Mouse (Mus musculus) ZHBTc4 (cell line): ENCODE results near the gene Hist2h2aa1.
A peak's percentile ranks its signal among the peaks of the same experiment; 100 is the strongest.
"Not testable (repeated sequence)": the region's sequence is repeated elsewhere in the genome, so short reads cannot be mapped to it uniquely, and the experiment has no call there.

Experiments
- DNase-seq: peaks from one replicate; pipeline ENCODE4 v3.0.0-alpha.2; 2011; ENCODE audit warnings: low read depth, low spot score

Hist2h2aa1 gene

DNA sequence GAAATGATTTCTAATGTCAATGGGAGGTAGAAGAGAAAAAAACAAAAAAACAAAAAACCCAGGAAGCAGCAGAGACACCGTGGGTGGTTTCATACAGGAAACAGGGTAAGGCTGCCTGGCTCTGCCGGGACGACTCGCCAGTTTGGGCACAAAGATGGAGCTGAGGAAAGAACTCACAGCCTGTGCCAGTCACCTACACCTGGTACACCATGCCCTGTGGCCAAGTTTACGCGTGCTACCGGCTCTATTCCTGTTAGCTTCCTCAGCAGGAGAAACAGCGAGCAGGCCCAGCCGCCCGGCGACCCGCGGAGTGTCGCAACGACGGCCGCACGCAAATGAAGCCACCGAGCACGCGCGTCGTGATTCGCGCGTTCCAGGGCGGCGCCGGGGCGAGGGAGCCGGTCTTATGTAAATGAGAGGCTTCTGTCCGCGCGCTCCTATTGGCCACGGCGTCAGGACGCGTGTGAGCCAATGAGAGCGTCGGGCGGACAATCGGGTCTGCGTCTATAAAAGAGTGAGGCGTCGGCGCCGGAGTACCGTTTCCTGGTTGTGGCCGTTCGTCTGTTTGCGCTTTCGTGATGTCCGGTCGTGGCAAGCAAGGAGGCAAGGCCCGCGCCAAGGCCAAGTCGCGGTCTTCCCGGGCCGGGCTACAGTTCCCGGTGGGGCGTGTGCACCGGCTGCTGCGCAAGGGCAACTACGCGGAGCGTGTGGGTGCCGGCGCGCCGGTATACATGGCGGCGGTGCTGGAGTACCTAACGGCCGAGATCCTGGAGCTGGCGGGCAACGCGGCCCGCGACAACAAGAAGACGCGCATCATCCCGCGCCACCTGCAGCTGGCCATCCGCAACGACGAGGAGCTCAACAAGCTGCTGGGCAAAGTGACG lies at the start of gene Hist2h2aa1:
TSS of gene Hist2h2aa1 (plus strand) at position 495 of the 884 bp plus-strand sequence.
- DNase-seq = peak; percentile 85

DNA sequence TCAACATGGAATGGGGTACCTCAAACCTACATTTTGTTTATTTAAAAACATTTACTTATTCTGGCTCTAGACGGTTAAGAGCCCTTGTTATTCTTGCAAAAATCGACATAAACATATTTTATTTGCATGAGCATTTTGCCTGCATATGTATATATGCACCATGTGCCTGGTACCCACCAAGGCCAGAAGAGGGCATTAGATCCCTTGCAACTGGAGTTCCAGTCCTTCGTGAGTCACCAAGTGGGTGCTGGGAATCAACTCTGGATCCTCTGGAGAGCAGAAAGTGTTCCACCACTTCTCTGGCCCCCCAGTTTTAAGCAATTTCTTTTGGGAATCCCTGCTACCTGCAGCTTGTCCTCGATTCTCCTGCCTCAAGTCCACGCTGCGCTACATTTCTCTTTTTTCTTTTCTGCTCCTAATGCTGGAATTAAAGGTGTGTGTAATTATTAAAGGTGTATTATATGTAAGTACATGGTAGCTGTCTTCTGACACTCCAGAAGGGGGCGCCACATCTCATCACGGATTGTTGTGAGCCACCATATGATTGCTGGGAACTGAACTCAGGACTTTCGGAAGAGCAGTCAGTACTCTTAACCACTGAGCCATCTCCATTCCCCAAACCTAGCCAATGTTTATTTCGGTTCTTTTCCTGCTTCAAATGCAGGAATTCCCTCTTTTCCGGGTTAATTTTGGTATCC lies 49.5 kb upstream of the Hist2h2aa1 start:
- no peak for DNase-seq

DNA sequence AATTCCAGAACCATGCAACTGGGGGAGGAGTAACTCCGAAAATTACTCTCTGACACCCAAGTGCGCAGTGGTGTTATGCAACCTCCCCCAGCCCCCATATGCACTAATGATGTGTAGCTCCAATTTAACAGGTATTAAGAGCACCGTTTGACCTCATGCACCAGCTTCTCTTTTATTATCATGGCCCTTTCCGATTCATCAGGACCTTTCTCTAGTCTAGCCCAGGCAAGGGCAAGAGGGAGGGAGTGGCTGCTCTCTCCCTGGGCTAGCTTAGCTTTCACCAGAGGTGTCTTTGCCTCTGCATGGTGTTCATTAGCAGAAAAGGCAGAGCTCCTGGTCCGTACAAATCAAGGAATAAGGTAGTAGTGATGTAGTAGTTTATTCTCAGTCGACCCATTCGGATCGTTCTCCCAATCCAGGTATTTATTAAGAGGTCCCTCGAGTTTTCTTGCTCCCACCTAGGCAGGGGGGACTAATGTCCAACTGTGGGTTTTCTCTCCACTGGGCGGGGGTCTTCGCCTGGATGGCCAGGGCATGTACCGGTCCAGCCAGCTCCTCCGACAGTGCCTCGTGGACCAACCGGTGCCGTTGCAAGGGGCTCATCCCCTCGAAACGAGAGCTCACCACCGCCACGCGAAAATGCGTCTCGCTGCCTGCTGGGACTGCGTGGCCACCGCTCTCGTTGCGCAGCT lies 48.7 kb upstream of the Hist2h2aa1 start:
- no peak for DNase-seq

DNA sequence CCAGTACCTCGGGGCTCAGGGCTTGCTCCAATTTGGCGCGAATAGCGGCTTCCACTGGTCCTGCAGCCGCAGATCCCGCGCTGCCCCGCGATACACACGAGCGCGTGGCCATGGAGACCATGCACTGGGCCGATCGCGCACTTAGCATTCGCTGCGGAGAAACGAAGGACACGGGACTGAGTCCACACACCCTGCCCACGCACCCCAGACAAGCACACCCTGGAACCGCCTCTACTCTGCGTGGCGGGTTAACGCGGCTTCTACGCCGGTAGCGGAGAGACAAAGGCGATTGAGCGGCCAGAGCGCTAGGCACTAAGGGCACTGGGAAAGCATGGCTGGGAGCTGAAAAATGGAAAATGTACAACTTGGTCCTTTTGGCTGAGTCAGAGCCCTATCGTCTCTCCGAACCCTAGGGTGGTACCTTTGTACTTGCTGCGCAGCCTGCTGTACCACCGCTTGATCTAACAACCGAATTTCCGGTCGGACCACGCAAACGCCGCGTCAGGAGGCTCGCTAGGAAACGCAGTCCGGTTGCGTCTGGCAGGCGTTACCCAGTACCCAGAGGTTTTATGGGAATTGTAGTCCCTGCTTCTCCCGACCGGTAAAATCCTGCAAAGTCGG lies 48.1 kb upstream of the Hist2h2aa1 start:
- DNase-seq = peak; percentile 93

DNA sequence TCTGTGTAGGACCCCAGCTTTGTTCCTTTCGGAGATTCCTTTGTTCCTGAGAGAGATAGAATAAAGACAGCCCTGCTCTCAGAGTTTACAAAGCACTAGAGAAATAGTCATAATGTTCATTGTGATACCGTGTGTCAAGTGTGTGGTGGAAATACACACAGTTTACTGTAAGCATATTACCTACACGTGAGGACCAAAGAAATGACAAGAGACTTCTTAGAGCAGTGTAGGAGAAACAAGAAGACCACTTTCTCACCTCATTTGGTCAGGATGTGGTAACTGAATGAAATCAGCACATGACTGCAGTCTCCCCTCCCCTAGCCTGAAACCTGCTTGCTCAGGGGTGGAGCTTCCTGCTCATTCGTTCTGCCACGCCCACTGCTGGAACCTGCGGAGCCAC lies 47.1 kb upstream of the Hist2h2aa1 start:
- DNase-seq = peak; percentile 49

DNA sequence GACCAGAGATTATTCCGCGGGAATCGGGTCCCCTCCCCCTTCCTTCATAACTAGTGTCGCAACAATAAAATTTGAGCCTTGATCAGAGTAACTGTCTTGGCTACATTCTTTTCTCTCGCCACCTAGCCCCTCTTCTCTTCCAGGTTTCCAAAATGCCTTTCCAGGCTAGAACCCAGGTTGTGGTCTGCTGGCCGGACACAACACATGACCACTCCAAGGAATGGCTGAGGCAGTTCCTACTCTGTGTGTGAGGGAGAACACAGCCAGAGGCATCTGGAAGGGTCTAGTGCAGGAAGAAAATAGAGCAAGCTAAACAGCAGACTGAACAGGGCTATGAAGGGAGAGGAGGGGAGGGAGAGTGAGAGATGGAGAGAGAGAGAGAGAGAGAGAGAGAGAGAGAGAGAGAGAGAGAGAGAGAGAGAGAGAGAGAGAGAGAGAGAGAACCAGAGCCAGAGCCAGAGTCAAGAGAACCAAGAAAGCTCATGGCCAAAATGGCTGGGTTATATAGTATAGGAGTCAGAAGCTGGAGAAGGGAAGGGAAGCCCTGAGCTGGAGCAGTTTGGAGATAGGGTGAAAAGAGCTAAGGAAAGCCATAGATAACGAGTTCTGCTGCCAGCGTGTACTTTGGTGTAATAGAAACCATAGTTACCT lies 46.6 kb upstream of the Hist2h2aa1 start:
- DNase-seq = not testable (repeated sequence)

DNA sequence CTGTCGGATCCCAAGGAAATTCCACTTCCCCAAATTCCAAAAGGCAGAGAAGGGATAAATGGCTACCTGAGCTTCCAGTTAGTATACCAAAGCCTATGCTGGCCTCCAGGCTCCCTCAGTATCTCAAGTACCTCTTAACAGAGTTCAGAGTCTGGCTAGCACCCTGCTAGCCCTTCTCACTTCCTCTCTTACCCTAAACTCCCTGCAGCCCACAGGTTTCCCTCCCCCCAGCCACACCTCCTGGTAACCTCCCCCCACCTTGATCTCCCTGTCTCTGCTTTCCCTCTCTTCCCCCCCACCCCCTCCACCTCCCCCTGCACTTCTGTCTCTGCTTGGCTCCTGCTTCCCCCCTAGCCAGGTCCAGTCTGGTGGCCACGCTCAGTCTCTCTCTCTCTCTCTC lies 45.6 kb upstream of the Hist2h2aa1 start:
- DNase-seq = no peak

DNA sequence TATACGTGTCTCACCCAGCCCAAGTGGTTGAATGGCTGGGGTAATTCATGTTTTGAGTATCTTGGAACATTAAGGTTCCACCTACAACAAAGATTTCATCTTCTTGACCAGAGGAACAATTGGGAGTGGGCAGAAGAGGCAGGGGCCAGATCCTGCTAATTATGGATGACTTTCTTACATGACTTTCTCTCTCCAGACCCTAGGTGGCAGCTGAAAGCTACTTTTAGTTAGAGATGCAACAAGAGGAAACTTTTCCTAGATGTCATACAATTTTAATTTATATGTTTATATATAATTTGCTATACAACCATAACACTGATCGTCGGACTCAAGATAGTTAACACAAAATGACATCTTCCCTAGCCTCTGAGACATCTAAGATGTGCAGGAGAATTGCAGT lies 37.5 kb upstream of the Hist2h2aa1 start:
- DNase-seq = no peak

DNA sequence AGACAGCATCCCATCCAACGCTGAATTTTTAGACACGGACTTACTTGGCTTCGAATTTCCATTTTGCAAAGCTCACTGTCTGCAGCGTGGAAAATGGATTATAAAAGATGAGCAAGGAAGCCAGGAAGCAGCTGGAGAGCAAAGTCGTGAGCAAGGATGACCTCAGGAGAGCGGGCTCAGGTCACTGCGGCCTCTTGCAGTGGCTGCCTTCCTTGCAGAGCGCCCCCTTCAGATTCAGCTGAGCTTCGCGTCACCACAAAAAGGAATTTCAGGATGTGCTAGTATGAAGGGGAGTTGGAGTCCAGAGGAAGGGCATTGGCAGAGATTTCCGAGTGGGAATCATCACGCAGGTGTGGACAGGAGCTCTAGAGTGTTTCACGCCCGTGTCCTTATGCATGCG lies 36.1 kb upstream of the Hist2h2aa1 start:
- DNase-seq = peak; percentile 52

DNA sequence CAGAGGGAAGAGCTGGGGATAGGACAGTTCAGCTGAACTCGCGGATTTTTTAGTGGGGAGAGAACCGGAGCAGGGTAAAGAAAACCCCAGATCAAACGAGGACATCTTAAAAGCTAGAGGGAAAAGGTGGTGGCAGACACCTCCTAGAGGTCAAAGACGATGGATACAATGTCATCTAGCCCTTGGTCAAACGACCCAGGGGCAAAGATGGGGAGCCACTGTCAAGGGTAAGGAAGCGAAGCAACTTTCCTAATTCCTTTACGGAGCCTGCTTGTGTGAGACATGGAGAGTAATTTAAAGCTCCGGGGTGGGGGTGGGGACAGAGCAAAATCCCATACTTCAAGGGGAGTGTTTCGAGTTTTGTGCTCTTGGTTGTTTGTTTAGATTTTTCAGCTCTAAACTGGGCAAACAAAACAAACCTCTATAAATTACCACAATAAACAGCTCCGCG lies 26.1 kb upstream of the Hist2h2aa1 start:
- peak; percentile 60 for DNase-seq

DNA sequence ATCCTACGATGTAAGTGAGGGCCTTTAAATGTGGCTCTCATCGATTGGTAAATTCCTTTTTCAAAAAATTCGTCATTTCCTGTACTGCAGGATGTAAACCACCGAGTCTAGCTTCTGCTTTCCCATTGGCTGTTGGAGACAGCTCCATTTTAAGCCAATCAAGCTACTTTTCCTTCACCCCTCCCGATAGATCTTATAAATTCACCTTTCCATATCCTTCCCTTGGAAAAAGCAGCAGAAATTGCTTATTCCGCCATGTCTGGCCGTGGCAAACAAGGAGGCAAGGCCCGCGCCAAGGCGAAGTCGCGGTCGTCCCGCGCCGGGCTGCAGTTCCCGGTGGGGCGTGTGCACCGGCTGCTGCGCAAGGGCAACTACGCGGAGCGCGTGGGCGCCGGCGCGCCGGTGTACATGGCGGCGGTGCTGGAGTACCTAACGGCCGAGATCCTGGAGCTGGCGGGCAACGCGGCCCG lies 25.6 kb upstream of the Hist2h2aa1 start, which contains the start of the genes Bola1 and Hist2h2ab:
TSS of gene Bola1 (minus strand) at position 49 of the 470 bp plus-strand sequence.
TSS of gene Hist2h2ab (plus strand) at position 205 of the 470 bp plus-strand sequence.
- peak; percentile 84 for DNase-seq

DNA sequence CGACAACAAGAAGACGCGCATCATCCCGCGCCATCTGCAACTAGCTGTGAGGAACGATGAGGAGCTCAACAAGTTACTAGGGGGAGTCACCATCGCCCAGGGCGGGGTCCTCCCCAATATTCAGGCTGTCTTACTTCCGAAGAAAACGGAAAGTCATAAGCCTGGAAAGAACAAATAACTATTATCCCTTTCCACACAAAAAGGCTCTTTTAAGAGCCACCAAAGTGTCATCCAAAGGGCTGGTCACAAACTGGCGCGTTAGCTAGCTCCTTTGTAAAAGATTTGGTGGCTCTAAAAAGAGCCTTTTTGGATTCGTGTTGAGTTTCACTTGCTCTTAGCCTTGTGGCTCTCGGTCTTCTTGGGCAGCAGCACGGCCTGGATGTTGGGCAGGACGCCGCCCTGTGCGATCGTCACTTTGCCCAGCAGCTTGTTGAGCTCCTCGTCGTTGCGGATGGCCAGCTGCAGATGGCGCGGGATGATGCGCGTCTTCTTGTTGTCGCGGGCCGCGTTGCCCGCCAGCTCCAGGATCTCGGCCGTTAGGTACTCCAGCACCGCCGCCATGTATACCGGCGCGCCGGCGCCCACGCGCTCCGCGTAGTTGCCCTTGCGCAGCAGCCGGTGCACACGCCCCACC lies 25.0 kb upstream of the Hist2h2aa1 start:
- DNase-seq = peak; percentile 75

DNA sequence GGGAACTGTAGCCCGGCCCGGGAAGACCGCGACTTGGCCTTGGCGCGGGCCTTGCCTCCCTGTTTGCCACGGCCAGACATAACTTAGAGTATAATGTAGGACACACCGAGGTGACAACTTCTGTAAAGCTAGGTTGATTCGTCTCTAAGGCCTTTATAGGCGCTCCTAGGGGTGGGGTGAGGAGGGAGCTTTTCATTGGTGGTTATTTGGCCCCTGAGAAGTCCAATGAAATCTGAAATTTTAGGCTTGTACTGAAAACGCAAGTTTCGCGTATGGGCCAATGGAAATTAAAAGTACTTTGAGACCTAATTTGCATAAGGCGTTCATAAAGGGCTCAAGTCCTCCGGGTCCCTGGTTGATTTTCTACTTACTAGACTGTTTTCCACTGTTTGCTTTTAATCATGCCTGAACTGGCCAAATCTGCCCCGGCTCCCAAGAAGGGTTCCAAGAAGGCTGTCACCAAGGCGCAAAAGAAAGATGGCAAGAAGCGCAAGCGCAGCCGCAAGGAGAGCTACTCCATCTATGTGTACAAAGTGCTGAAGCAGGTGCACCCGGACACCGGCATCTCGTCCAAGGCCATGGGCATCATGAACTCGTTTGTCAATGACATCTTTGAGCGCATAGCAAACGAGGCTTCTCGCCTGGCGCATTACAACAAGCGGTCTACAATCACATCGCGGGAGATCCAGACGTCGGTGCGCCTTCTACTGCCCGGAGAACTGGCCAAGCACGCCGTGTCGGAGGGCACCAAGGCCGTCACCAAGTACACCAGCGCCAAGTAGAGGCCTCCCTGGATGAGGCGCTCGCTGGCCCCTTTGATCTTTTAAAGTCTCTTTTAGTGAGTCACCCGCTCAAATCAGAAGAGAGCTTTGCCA lies 24.3 kb upstream of the Hist2h2aa1 start, which contains the start of the genes Hist2h2ac and Hist2h2be:
TSS of gene Hist2h2ac (minus strand) at position 116 of the 875 bp plus-strand sequence.
TSS of gene Hist2h2be (plus strand) at position 355 of the 875 bp plus-strand sequence.
- DNase-seq = peak; percentile 91

DNA sequence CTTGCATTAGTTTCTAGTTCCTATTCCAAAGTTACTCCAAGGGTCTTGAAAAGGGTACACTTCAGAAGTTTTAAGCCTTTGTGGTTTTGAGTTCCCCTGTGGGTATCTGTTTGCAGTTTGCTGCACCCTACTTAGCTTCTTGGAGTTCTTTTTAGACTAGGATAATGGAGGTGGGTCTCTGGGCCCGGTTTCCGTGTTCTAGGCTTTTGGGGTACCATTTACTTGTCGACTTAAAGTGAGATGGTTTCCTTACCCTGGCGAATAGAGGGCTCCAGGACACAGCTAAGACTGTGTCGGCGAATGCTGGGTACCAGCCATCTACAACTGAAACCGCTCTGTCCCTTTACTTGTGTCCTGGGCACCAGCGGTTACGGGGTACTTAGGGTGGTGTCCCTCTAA lies 23.7 kb upstream of the Hist2h2aa1 start:
- DNase-seq = no peak

DNA sequence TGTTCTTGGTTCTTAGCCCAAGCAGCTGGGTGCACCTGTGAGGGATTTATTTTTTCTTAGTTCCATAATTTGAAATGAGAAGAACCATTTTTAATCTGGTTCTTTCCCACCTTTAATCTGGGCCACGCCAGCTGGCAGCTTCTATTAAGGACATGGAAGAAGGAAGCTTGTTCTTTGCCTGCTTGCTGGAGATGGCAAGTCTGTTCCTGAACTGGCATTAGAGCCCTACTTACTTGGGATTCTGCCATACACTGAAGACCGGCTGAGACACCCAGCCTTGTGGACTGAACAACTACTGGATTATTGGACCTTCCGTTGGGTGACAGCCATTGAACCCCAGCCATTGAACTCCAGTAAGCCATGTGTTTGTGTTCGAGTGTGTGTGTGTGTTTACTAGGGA lies 22.5 kb upstream of the Hist2h2aa1 start:
- no peak for DNase-seq

DNA sequence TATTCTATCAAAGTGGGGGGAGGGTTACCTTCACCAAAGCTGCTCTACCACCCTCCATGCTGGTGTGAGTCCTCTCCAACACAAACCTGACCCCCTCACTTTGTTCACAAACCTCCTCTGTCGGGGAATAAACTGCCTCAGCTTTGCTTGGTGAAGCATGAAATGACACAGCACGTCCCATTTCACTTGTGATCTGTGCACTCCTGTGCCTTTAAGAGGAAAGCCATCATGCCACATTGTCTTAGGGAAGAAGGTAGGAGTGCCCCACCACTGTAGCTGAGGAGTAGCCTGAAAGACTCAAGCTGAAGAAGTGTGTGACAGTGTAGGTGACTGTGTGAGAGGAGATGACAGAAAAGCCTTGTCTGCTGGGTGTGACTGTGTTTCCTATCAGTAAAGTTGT lies 19.9 kb upstream of the Hist2h2aa1 start:
- no peak for DNase-seq

DNA sequence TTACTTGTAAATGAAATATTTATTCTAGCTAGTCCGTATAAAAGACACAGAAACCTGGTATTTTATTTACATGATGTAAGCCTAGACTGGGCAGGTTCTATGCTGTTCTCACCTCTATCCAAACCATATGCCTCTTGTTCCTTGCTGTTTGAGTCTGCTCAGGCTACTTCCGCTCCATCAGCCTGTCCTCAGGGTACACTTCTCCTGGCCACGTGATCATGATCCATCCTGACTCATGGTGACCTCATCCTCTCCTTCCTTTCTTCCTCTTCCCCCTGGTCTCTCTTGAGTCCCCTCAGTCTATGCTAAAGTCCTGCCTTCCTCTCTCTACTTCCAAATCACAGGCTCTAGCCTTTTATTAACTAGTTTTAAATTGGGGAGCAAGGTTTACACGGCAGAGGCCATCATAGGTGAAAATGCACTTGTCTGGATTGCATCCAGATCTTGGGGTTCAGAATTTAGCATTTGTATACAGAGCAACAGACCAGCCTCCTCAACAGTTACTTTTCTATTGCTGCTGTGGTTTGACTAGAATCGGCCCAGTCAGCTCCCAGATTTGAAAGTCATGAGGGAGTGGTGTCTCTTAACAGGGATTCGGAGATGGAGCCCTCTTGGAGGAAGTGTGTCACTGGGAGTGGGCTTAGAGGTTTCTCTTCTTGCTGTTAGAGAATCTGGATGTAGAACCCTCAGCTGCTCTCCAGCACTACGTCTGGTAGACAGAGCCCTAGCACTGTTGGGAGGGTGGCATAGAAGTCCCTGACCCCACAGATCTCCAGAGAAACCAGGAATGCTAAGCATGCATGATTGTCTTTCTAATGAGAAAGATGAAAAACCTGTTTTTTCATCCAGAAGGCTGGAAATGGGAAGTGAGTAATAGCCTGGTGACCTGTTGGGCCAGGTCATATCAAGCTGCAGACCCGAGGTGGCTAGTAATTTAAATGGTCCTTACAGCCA lies 18.3 kb upstream of the Hist2h2aa1 start:
- DNase-seq = peak; percentile 19

DNA sequence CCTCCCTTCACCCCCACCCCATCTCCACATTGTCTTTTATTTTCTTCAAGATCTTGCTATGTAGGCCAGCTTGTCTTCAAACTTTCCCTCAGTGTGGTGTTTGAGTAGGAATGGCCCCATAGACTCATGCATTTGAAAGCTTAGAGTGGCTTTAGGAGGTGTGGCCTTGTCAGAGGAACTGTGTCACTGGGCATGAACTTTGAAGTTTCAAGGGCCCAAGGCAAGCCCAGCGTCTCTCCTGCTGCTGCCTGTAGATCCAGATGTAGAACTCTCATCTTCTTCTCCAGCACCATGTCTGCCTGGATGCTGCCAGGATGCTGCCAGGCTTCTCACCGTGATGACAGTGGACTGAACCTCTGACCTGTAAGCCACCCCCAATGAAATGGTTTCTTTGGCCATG lies 16.5 kb upstream of the Hist2h2aa1 start:
- no peak for DNase-seq
